Mouse (Mus musculus) lung, postnatal 10 days (tissue): ENCODE results near the gene Serinc5.

Source experiments
- DNase-seq: peaks from one replicate; pipeline ENCODE4 v3.0.0; 2021

Serinc5 gene

DNA sequence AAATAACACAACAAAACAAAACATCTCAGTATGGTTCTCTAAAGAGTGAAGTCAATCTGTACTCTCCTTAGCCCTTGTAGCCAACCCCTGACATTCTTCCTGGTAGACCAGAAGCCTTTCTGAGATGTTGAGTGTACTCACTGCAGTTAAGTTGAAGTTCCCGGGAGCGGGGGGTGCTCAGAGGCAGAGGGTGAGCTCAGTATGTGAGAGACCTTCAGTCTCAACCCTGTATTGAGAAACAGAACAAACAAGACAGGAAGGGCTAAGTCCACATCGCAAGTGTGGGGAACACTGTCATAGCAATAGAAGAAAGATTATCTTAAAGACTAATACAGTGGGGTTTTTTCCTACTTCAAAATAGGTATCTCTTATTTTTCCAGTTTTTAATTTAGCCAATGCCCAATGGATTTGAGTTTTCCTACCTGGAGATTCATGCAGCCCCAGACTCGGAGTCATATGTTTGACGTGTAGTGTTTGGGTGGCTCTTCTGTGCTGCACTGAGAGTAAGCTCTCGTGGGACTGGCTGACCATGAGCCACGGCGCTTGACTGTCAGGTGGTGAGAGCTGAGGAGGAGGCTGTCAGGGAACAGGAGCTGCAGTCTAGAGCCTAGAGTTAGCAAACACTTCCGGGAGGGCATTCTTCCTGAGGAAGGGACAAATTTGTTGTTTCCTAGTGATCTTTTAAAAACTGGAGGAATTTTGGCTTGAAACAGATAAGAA lies 95.6 kb downstream of the Serinc5 start:
- no peak for DNase-seq

DNA sequence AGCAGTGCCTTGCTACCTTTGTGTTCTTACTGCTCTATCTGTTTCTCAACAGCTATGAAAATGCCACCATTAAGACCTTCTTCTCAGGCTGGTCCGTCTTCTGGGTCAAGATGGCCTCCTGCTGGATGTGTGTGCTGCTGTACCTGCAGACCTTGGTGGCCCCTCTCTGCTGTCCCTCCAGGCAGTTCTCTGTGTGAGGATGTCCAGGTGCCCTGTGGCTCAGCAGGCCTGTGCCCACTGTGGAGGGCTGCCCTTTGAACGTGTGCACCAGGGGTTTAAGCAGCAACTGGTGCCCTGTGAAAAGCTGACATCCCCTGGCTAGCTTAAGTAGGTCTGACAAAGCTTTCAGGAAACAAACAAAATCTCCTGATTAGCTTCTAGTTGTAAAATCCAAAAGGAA lies 97.0 kb downstream of the Serinc5 start:
- DNase-seq = no peak

DNA sequence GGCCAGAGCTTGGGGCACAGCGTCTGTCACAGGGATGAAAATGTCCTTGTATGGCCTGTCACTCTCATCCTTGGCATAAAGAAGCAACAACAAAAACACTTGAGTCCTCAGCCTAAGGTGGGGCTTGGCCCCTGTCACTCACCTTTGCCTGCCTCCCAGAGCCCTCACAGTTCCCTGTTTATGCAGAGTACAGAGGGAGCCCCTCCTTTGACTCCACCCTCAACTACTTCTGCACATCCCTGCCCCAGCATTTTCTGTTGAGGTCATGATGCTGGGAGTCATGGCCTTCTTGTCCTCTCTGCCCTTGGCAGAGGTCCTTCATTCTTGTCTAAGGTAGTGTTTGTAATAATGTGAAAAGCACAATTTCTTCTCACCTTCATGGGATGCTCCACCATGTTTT lies 97.6 kb downstream of the Serinc5 start:
- DNase-seq = no peak

DNA sequence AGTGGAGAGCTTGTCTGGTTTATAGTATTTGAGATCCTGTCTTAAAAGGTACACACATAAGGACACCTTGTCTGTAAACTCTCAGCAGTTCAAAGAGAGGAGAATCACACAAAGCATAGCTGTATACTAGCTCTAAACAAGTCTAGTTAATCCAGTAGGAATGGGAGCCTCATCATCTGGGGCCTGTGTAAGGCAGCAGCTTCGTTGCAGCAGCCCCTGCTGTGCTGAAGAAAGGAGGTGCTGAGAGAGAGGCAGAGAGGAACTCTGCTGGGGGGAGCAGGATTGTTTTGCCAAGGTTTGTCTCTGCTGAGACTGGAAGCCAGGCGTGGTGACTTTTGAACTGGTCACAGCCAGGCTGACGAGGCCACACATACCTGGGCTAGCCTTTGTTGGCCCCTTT lies 98.6 kb downstream of the Serinc5 start:
- DNase-seq = no peak

DNA sequence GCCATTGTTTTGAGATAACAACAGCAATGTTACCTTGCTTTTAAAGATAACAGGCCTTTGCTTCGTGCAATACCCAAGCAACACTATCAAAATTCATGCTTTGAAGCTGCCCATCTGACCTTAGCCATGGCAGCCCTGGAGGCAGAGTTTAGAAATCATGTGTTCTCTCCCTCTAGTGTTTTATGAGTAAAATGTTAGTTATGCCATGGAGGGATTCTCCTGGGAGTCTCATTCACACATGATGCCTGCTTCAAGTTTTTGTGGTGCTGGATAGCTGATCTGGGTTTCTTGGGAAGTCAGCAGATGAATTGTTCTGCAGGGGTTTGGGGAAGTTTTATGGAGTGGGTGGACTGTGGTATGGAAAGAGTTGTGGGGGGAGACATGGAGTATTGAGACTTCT lies 99.5 kb downstream of the Serinc5 start:
- no peak for DNase-seq

DNA sequence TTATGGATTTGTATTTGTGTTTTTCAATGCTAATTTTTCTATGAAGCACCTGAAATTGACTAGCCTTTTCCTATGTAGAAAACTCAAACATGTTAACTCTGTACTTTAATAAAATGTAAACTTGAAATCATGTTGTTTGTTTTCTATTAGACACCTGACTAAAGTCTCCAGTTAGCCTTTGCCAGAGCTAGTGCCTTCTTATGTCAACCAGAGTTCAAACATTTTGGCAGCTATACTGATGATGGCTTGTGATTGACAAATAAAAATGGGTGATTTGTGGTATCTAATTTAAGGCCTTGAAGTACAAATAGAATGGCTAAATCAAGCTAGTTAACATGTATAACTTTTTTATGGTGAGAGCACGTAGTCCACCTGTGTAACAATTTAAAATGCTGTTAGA lies 100.9 kb downstream of the Serinc5 start:
- no peak for DNase-seq

DNA sequence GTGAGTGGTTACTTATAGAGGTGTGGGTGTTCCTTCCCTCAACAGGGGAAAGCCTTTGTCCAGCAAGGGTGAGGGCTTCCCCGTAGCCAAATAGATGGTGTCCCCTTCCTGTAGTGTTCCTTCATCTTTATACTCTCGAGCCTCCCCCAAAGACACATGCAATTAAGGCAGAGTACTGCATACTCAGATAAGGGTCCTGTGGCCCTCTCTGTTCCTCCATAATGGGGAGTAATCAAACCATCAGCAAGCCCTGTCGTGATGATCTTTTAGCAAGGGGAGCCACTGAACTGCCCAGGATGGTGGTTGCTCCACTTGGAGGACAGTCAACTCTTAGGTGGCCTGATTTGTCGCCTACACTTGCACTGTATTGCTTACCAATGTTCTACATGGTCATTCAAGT lies 101.7 kb downstream of the Serinc5 start:
- no peak for DNase-seq

DNA sequence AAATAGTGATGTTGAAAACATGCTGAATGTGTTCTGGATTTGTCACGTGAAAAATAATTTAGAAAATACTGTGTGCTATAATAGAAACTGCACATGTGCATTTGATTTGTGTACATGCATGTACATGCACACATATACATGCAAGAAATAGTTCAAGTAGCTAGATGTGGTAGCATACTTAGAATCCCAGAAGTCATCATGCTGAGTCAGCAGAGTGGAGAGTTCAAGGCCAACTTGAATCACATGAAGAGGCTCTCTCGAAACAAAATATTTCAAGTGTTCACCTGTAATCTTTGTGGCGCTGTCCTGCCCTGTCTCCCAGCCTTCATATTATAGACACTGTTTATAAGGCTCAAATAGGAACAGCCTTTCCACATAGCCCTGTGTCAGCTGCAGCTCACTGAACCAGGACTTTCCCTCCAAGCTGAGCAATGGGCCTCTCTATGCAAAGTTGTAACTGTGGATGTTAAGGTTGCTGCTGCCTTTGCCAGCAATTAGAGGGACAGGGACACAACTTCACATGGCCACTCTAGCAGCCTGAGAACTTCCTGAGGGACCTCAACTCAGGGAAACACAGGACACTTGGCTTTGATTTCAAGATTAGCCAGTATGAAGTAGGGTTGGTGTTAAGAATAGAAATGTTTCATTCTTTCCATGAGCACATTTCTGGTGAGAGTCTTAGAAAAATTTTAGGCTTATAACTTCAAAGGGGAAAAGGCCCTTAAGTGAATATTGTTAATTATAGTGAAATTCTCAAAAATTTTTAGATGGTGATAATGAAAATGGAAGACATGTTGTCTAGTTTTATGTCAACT lies 107.2 kb downstream of the Serinc5 start:
- DNase-seq = no peak

DNA sequence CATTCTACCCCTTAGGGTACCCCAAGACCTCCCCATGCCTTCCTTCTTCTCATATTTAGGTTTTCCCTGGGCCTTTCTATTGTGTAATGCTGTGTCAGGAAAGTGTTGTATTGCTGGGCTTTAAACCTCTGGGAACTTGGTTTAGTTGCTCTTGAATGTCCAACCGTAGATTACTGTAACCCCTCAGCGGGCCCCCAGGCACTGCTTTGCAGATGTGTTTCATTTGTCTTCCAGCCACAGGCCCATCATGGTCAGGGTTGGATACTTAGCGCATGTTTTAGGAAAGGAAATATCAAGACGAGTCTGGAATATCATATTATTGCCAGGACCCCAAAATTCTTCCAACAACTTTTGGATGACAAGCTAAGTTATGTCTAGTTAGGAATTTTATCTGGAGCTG lies 110.1 kb downstream of the Serinc5 start:
- DNase-seq = no peak

DNA sequence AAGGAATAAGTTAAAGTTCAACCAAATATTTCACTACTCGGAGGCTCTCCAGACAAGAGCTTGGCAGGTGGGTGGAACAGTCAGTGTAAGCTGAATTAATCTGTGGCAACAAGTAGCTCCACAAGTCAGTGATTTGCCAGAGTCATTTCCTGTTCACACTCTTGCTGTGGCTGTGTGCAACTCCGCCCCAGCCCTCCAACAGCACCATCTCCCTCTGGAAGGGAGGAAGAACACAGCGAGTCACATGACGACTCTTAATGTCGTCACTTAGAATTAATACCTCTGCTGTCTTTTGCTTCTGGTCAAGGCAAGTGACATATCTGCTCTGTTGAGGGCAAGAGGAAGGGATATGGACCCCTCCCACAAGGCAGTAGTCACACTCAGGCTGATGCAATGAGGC lies 111.5 kb downstream of the Serinc5 start:
- DNase-seq = no peak

DNA sequence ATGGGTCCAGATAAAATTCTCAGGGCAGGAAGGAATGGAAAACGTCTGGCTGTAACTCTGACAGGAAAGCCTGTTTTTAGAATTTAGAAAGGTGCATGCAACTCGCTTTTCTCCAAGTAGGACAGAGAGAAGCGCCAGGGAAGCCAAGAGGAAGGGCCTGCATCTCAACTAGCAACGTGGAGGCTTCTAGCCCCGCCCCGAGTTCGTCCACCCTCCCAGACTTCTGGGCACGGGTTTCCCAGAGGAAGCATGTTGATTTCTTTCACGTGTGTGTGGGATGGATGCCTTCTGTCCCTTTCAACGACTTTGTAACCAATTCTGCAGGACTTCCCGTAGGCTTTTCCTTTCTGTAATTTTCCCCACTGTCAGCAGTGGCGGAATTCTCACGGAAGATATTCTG lies 118.9 kb downstream of the Serinc5 start:
- DNase-seq = peak; percentile 68

DNA sequence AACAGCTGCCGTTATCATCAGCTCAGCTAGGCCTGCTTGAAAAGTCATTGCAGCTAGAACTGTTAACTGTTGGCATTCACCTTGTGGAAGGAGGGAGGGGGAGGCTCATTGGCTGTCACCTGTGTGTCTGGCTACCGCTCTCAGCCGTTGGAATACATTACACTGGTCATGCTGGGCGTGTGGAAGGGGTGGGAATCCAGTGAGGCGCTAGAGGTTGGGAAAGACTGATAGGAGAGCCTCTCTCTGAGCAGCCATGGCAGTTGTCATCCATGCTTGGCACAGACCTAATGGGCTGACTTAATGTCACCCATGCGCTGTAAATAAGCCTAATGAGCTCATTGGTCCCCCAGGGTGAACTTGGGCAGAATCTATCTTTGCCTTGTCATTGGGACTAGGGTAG lies 120.9 kb downstream of the Serinc5 start:
- no peak for DNase-seq

DNA sequence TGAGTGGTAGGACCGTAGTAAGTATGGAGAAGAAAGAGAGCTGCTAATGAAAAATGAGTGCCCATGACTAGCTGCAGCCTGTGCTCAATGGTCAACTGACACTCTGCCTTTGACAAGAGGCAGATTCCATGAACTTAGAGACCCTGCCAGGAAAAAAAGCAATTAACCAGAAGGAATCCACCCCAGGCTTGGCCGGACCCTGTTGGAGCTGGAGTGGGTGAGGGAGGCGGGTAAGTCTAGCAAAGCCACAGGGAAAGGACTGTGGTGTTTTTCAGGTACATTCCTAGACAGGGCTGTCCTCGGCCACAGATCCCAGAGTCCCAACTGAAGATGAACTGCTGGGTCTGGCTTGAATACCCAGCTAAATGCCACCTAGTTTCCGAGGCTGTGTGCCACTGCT lies 121.9 kb downstream of the Serinc5 start:
- DNase-seq = no peak

DNA sequence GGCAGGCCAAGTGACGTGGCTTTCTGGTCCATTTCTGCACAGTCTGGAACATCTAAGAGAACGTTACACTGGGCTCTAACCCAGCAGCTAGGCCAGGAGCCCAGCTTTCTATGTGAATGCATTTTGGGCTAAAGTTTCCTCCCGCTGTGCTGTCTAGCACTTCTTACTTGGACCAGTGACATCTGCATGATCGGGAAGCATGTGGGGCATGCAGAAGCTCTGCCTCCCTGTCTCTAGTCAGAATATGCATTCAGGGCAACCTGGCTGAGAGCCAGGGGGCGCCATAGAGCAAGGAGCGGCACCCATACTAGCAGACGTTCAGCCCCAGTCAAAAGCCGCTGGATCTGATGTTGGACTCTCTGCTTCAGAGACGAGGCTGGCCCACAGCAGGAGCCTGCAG lies 122.4 kb downstream of the Serinc5 start:
- peak; percentile 58 for DNase-seq

DNA sequence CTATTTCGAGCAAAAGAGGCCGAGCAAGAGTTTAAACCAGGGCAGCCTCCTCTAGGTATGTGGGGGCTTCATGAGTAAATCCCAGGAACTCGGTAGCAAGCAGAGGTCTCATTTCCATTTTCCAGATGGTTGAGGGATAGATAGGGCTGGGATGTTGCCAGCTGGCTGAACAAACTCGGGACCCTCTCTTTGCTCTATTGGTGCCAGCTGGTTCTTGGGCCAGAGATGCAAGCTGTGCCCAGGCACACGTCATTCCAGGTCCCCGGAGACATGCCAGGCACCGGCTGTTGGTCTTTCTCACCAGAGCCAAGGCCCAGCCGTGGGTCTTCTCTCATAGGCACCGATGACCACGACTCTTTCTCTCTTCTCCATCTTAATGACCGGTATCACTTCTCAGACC lies 122.8 kb downstream of the Serinc5 start:
- no peak for DNase-seq

DNA sequence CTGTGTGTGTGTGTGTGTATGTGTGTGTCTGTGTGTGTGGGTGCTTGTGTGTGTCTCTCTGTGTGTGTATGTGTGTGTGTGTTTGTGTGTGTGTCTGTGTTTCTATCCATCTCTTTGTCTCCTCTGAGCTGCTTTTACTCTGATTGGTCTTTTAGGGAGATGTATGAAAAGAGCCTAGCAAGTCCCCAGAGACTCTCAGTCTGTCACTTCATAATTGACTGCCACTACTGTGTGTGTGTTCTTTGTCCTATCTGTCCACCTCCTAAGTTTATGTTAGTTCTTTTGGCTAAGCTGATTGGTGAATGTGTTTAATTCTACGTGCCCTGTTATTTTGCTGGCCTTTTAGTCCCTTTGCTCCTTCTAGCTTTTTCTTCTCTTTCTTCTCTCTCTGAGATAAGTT lies 124.8 kb downstream of the Serinc5 start:
- DNase-seq = no peak

DNA sequence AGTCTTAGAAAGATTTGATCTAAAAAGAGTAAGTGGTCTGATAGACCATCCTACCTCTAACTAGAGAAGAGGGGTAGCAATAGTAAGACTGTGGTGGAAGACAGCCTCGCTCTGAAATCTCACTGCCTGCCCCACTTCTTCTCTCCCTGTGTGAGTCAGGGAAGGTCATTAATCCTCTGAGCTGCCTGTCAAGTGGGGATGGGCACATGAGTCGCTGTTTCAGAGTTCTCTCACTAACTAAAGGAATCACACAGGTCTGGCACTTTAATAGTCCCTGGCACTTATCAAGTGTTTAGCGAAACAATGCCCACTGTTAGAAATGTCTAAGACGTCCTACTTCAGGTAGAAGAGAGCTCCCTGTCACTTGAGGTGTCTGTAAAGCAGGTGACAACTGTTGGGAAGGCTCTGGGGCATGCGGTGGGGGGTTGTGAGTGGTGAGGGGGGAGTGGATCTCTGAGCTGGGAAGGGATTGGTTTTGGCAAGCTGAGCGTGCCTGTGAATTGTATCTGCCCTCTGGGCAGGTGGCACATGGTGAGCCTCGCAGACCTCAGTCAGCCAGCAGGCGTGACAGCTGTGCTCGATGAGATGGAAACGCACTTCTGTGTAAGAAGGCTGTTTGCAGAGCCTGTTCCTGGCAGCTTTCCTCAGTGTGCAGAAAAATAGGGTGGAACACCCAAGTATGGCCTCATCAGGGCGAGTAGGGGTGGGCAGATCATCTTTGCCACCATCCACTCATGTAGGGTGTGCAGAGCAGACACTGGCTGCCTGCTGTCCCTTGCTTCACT lies 125.8 kb downstream of the Serinc5 start:
- DNase-seq = no peak

DNA sequence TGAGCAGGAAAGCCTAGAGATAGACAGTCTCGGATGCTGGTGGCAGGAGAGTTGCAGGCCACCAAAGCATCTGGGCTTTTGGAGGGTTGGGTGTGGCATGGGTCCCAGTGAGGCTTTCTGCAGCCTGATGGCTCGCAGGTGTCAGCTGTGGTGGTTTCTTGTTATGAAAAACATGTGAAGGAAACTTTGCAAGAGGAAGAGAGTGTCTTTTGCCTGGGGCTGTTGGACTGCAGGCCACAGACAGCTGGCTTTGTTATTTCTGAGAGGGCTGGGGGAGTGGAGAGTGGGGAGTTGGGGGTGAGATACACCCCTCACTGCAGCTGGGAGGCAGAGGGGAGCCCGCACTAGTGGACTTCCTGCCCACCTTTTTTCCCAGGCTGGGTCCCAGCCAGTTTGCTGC lies 127.9 kb downstream of the Serinc5 start:
- DNase-seq = no peak

DNA sequence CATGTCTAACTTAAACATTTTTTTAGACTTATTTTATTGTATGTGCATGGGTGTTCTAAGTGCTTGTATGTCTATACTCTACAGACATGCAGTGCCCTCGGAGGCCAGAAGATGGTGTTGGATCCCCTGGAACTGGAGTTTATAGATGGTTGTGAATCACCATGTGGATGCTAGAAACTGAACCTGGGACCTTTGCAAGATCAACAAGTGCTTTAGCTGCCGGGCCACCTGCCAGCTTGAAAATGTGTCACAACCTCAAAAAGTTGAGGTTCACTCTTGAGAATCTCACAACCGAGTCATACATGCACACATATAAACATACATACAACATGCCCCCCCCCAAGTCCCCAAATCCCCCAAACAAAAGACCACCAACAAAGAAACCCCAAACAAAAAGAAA lies 129.0 kb downstream of the Serinc5 start:
- no peak for DNase-seq

DNA sequence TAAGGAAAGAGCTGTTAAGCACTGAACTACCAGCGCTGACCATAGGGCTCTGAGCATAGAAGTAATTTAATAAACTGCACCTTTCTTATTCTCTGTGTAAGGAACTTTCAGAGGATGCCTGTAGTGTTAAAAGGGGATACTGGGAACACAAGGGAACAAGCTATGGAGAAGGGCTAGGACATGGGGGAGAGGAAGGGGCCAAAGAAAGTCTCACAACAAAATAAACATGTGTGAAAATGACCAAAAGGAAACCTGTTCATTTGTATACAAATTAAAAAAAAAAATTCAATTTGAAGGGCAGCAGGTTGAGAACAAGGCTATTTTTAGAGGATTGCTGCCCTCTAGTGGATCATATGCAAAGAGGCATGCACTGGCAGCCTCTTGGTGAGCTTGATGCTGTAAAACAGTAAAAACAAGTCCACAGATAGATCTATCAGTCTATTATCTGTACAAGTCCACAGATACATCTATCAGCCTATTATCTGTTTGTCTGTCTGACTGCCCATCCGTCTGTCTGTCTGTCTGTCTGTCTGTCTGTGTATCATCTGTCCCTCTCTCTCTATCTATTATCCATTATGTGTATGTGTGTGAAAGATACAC lies 129.9 kb downstream of the Serinc5 start:
- DNase-seq = peak; percentile 62

DNA sequence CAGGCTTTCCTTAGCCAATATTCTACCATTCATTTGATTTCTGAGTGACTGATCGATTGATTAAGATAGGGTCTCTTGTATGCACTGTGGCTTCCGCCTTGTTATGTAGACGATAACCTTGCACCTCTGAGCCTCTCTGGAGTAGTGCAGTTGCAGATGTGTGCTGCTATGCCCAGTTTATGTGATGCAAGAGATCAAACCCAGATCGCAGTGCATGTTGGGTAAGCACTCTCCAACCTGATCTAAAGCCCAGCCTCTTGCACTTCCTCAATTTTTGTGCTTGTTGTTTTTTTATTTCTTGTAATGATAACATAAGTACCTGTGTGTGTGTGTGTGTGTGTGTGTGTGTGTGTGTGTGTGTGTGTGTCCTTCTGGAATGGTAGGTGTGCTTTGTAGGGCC lies 132.0 kb downstream of the Serinc5 start:
- no peak for DNase-seq

DNA sequence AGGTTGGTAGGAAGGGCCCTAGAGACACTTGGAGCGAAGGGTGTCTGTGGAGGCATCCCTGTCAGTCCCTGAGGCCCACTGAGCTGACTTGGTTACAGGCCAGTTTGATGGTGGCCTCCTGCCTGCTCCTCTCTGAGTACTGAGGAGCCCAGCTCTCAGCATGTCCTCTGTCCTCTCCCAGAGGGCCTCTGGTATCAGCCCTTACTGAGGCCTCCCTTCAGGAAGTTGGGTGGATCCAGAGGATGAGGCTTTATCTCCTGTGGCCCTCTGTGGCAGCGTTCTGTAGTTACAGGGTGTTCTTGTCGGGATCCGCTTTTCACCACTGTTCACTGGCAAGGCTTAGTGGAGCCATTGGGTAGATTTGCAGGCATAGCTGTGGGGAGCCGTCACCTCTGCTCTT lies 132.4 kb downstream of the Serinc5 start:
- no peak for DNase-seq

DNA sequence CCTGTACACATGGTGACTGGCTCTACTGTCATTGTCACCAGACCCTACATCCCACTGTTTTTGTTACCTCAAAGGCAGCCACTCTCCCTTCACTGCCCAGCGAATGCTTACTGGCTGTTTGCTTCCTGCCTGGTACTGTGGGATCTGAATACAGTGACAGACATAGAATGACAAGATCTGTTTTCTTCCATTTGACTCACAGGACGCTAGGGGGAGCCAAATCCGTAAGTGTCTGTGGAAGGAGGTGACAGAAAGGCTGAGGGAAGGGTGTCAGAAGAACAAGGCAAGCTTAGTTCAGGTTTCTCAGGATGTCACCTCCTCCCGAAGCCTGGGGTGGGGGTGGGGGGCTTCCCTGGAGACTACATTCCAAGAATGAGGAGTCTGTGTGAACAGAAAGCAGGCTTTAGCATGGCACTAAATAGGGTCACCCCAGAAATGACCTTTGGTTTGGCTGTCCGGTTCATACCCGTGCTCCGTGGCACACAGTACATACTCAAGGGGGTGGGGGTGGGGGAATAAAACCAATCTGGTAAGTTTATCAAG lies 140.2 kb downstream of the Serinc5 start:
- DNase-seq = peak; percentile 79
